Mouse (Mus musculus) kidney, adult 2 months (tissue): ENCODE data around the gene Specc1. TPM values are rescaled to one million over a fixed set of nuclear protein-coding genes. Genes with fewer than 3 reads are reported as not detected.

Experiments
- DNase-seq: peaks from one replicate; pipeline ENCODE4 v3.0.0; 2021
- H3K27ac ChIP-seq: fragments of 200-500 bp; 2 replicates; pipeline ENCODE4 v1.5.1; 2012; ENCODE audit warnings: low read depth, low read length, control low read depth, inconsistent platforms; ENCODE audit not compliant: insufficient read depth
- H3K27me3 ChIP-seq: fragments of 200-500 bp; replicated peaks from 2 replicates; pipeline ENCODE4 v1.6.1; 2012; ENCODE audit warnings: mild to moderate bottlenecking, moderate library complexity, low read length, inconsistent platforms; ENCODE audit not compliant: control insufficient read depth, insufficient read depth
- H3K36me3 ChIP-seq: fragments of 200-500 bp; 2 replicates; pipeline ENCODE4 v1.6.1; 2012; ENCODE audit warnings: mild to moderate bottlenecking, moderate library complexity, low read length, inconsistent platforms; ENCODE audit not compliant: control insufficient read depth, insufficient read depth
- H3K4me1 ChIP-seq: fragments of 200-500 bp; 2 replicates; pipeline ENCODE4 v1.6.1; 2011; ENCODE audit warnings: low read length; ENCODE audit not compliant: control insufficient read depth, insufficient read depth
- H3K4me3 ChIP-seq: fragments of 200-500 bp; 2 replicates; pipeline ENCODE4 v1.5.1; 2011; ENCODE audit warnings: mild to moderate bottlenecking, low read depth, low read length, control low read depth; ENCODE audit not compliant: insufficient read depth
- CTCF ChIP-seq: fragments of 200-500 bp; conservative IDR thresholded peaks from 2 replicates; pipeline ENCODE4 v1.5.1; 2011; ENCODE audit warnings: low read depth, mild to moderate bottlenecking, control low read depth, low read length, moderate library complexity, mixed read lengths; ENCODE audit not compliant: insufficient read depth, insufficient read length
- POLR2A ChIP-seq: fragments of 200-500 bp; IDR thresholded peaks from one replicate; pipeline ENCODE4 v1.6.1; 2011; ENCODE audit warnings: low read depth, low read length, control low read depth
- WGBS: fragments of 180-500 bp; shearing (Covaris S2); methylation state at CpG from one replicate; pipeline ENCODE4 v1.1.7; 2018; 5-methylcytosine and 5-hydroxymethylcytosine counted together
- polyA plus RNA-seq: library from polyadenylated mRNA; depleted of rRNA; stranded (reverse); fragments of >200 nt; gene quantifications from 2 replicates; pipeline ENCODE4 v1.2.3, GENCODE M21; 2012

Specc1 gene
- polyA plus RNA-seq, 1 experiment: 9.2 TPM

DNA sequence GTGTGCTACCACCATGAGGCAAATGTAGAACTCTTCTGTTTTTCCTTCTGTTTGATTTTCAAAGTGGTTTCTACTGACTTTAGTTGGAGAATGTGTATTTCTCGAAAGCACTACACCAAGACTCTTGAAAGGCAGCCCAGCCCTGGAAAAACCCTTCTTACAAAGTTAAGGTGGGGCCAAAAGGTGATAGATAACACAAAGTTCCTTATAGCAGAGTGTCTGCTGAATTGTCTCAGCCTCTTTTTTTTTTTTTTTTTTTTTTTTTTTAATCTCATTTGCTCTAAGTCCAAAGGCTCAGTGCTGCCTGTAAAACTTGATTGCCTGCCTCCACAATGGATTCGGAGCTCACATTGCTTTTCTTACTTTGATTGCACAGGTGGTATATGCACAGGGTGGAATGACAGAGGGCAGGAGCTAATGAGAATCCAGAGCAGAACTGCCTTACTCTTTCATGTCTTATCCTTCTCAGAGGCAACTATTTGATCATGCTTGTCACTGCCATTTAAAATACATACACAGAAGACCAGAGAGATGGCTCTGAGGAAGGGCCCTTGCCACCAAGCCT lies 150.8 kb downstream of the Specc1 start:
- no peak for DNase-seq
- TF ChIP-seq POLR2A (no peak), CTCF (no peak)
- 83% methylated on average over 2 of the region's 2 CpGs for WGBS

GRCm38 (mm10) chr11:62118561-62118960 lies 162.0 kb downstream of the Specc1 start:
- no peaks in the 10 kb centered on the region for H3K36me3 ChIP-seq
- TF ChIP-seq CTCF: no peak
- TF ChIP-seq POLR2A: no peak
- no peak overlapping the region for H3K27ac ChIP-seq
- no peak overlapping the region for H3K4me3 ChIP-seq
- no peak for DNase-seq
- H3K27me3 ChIP-seq: no peaks in the 10 kb centered on the region
- H3K4me1 ChIP-seq: peaks cover 8% of the 10 kb centered on the region
- WGBS: 89% methylated on average over 9 of the region's 9 CpGs

More for the DNA sequence above, 150.8 kb downstream of the Specc1 start:
- H3K27me3 ChIP-seq: no peaks in the 10 kb centered on the region
- peaks cover 2% of the 10 kb centered on the region; the same call in 1 of the 2 replicates for H3K4me1 ChIP-seq
- H3K4me3 ChIP-seq: no peak overlapping the region
- H3K27ac ChIP-seq: no peak overlapping the region
- H3K36me3 ChIP-seq: no peaks in the 10 kb centered on the region

DNA sequence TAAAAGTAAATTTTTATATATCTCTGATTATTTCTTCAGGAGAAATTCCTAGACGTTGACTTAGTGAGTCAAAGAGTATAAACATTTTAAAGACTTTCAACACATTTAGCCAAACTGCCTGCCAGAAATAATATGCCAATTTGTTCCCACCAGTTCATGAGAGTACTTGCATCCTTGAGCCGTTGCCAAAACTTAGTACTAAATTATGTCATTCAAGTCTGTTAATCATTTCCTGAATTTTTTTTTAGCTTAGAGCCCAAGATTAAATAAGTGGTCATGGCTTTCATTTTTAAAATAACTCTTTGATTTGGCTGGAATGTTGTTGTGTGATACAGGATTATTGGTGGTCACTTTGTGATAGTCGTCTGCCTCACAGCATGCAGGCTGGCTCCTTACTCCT lies 163.3 kb downstream of the Specc1 start:
- no peaks in the 10 kb centered on the region for H3K36me3 ChIP-seq
- no peak overlapping the region for H3K4me3 ChIP-seq
- H3K27me3 ChIP-seq: no peaks in the 10 kb centered on the region
- no peak for TF ChIP-seq POLR2A
- 11% methylated on average over 3 of the region's 3 CpGs for WGBS
- peak overlapping the region; percentile 63 for H3K27ac ChIP-seq
- peak; percentile 72 for DNase-seq
- H3K4me1 ChIP-seq: peaks cover 8% of the 10 kb centered on the region

DNA sequence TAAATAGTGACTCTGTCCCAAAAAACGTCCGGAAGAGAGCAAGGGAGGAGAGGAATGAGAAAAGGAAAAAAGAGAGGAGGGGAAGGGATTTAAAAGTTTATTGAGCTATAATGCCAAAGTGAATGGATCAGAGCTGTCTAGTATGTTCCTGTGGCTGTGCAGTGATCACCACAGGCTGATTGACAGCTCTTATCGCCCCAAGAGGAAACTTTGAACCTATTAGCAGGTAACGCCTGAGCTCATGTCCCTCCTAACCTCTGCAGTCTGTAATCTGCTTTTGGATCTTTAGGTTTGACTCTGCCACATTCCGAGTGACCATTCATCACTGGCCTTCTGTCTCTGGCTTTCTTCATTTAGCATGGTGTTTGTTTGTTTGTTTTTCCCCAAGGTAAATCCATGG lies 164.8 kb downstream of the Specc1 start:
- DNase-seq: no peak
- Histone ChIP-seq H3K27me3 (no peaks in the 10 kb centered on the region), H3K4me3 (no peak overlapping the region), H3K36me3 (no peaks in the 10 kb centered on the region), H3K27ac (no peak overlapping the region), H3K4me1 (peaks cover 8% of the 10 kb centered on the region)
- TF ChIP-seq POLR2A: no peak
- 77% methylated on average over 5 of the region's 5 CpGs for WGBS

DNA sequence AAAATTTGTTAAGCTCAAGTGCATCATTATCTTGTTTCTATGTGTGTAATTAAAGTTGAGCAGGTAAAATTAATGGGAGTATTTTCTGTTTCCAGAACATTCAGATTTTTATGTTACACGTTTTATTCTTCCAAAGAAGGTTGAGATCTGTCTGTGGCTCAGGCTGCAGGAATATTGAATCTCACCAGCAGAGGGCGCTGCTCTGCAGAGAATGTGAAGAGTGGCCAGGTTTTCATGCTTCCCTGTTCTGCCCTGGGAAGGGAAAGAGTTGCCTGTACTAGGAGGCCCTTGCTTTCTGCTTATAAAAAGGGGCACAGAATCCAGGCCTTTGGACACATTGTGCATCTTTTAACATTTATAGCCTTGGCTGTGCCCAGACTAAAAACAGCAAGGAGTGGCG lies 171.1 kb downstream of the Specc1 start:
- no peaks in the 10 kb centered on the region for H3K27me3 ChIP-seq
- no peaks in the 10 kb centered on the region for H3K4me1 ChIP-seq
- WGBS: 37% methylated on average over 3 of the region's 3 CpGs
- H3K27ac ChIP-seq: no peak overlapping the region
- peak; percentile 91 for TF ChIP-seq CTCF
- no peak for TF ChIP-seq POLR2A
- no peaks in the 10 kb centered on the region for H3K36me3 ChIP-seq
- no peak overlapping the region for H3K4me3 ChIP-seq
- peak; percentile 85 for DNase-seq

DNA sequence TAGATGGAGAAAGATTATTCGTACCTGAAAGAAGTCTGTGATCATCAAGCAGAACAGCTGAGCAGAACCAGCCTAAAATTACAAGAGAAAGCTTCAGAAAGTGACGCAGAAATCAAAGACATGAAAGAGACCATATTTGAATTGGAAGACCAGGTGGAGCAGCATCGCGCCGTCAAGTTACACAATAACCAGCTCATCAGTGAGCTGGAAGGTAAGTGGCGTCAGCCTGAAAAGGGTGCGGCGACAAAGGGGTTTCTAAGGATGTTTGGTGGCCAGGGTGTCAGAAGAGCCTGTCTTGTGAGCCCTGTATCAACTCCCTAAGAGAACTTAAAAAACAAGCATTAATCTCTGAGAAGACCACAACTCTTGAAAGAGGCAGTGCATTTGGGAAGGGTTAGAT lies 171.6 kb downstream of the Specc1 start:
- Histone ChIP-seq H3K4me1 (no peaks in the 10 kb centered on the region), H3K4me3 (no peak overlapping the region), H3K27me3 (no peaks in the 10 kb centered on the region), H3K36me3 (no peaks in the 10 kb centered on the region), H3K27ac (no peak overlapping the region)
- TF ChIP-seq POLR2A (no peak), CTCF (no peak)
- 84% methylated on average over 8 of the region's 8 CpGs for WGBS
- no peak for DNase-seq

GRCm38 (mm10) chr11:62130191-62130590 lies 173.6 kb downstream of the Specc1 start:
- no peak overlapping the region for H3K4me3 ChIP-seq
- H3K4me1 ChIP-seq: no peaks in the 10 kb centered on the region
- H3K27me3 ChIP-seq: no peaks in the 10 kb centered on the region
- H3K27ac ChIP-seq: no peak overlapping the region
- no peaks in the 10 kb centered on the region; the same call in 1 of the 2 replicates for H3K36me3 ChIP-seq
- 59% methylated on average over 3 of the region's 3 CpGs for WGBS
- no peak for TF ChIP-seq CTCF
- TF ChIP-seq POLR2A: no peak
- no peak for DNase-seq

DNA sequence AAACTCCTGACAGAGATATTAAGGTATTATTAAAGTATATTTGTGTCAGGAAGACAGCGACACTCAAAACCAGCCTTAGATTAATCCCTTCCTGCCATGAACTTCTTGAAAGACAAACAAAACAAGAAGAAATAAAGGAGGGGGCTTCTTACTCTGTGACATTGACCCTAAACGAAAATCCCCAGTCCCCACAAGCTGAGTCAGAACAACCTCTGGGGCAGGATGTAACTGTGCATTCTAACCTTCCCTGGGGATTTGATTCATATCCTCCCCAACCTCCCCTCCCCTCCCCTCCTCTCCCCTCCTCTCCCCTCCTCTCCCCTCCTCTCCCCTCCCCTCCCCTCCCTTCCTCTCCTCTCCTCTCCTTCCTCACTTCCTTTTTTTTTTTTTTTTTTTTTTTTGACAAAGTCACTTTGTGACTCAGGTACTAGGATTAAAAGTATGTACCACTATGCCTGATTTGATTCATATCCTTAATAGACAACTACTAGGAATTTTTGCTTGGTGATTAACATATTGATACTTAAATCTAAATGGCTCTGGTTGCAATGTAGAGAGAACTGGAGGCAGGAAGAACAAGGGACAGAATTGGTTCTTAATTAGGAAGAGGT lies 174.2 kb downstream of the Specc1 start:
- Histone ChIP-seq H3K4me1 (no peaks in the 10 kb centered on the region), H3K27ac (no peak overlapping the region), H3K4me3 (no peak overlapping the region), H3K27me3 (no peaks in the 10 kb centered on the region), H3K36me3 (no peaks in the 10 kb centered on the region; the same call in 1 of the 2 replicates)
- DNase-seq: no peak
- WGBS: 65% methylated on average over 2 of the region's 2 CpGs
- TF ChIP-seq CTCF (no peak), POLR2A (no peak)
